Mouse (Mus musculus) E14TG2a.4 (cell line): Measurements from ENCODE around the gene Cacna1a.

ENCODE experiments used
- CTCF ChIP-seq: conservative IDR thresholded peaks from 2 replicates; pipeline ENCODE4 v1.5.1; 2014; ENCODE audit warnings: low read length
- NANOG ChIP-seq: IDR thresholded peaks from 2 replicates; pipeline ENCODE4 v1.6.1; 2014; ENCODE audit warnings: borderline replicate concordance, low read length, mixed read lengths
- POU5F1 ChIP-seq: IDR thresholded peaks from 2 replicates; pipeline ENCODE4 v1.6.1; 2014; ENCODE audit warnings: low read length, borderline replicate concordance

GRCm38 (mm10) chr8:84552457-84552856, 164.2 kb downstream of the Cacna1a start:
- TF ChIP-seq CTCF (no peak), POU5F1 (no peak), NANOG (no peak)
